Mouse (Mus musculus): ENCODE results near the gene Timp4. TPM values are rescaled to one million over a fixed set of nuclear protein-coding genes. Genes with fewer than 3 reads are reported as not detected.

Gene Timp4
- polyA plus RNA-seq, 1 experiment = 30.4 TPM

GRCm38 (mm10) chr6:115239335-115239734, 12.7 kb downstream of the Timp4 start:
- Histone ChIP-seq H3K4me1 (ENCODE audit: control insufficient read depth, insufficient read depth, low read length) (peaks cover 6% of the 10 kb centered on the region), H3K4me3 (ENCODE audit: insufficient read depth, low read length) (no peak overlapping the region), H3K27ac (ENCODE audit: insufficient read depth, low read length) (no peak overlapping the region)
- TF ChIP-seq CTCF (IDR thresholded peaks at IDR 0.05; ENCODE audit: extremely low read depth, insufficient read depth, low read length) = no peak
- no peak for TF ChIP-seq POLR2A (IDR thresholded peaks at IDR 0.05; ENCODE audit: extremely low read depth, insufficient read depth, low read length)

- H3K27ac ChIP-seq (ENCODE audit: insufficient read depth, low read length) = no peak overlapping the region
- H3K4me1 ChIP-seq (ENCODE audit: control insufficient read depth, insufficient read depth, low read length) = peaks cover 6% of the 10 kb centered on the region
- TF ChIP-seq POLR2A (IDR thresholded peaks at IDR 0.05; ENCODE audit: extremely low read depth, insufficient read depth, low read length) = no peak
- no peak for TF ChIP-seq CTCF (IDR thresholded peaks at IDR 0.05; ENCODE audit: extremely low read depth, insufficient read depth, low read length)
- no peak overlapping the region for H3K4me3 ChIP-seq (ENCODE audit: insufficient read depth, low read length)
Observed at GRCm38 (mm10) chr6:115238031-115239027, 13.7 kb downstream of the Timp4 start.

GRCm38 (mm10) chr6:115232562-115232961, 19.4 kb downstream of the Timp4 start:
- Histone ChIP-seq H3K27ac (ENCODE audit: insufficient read depth, low read length) (no peak overlapping the region), H3K4me3 (ENCODE audit: insufficient read depth, low read length) (no peak overlapping the region), H3K4me1 (ENCODE audit: control insufficient read depth, insufficient read depth, low read length) (peaks cover 4% of the 10 kb centered on the region; the same call in 1 of the 2 replicates)
- TF ChIP-seq CTCF (IDR thresholded peaks at IDR 0.05; ENCODE audit: extremely low read depth, insufficient read depth, low read length) (no peak), POLR2A (IDR thresholded peaks at IDR 0.05; ENCODE audit: extremely low read depth, insufficient read depth, low read length) (no peak)

GRCm38 (mm10) chr6:115231836-115232235, 20.2 kb downstream of the Timp4 start:
- TF ChIP-seq POLR2A (IDR thresholded peaks at IDR 0.05; ENCODE audit: extremely low read depth, insufficient read depth, low read length) = no peak
- no peak for TF ChIP-seq CTCF (IDR thresholded peaks at IDR 0.05; ENCODE audit: extremely low read depth, insufficient read depth, low read length)
- Histone ChIP-seq H3K4me1 (ENCODE audit: control insufficient read depth, insufficient read depth, low read length) (peaks cover 4% of the 10 kb centered on the region; the same call in 1 of the 2 replicates), H3K27ac (ENCODE audit: insufficient read depth, low read length) (no peak overlapping the region), H3K4me3 (ENCODE audit: insufficient read depth, low read length) (no peak overlapping the region)

- TF ChIP-seq POLR2A (IDR thresholded peaks at IDR 0.05; ENCODE audit: extremely low read depth, insufficient read depth, low read length) (no peak), CTCF (IDR thresholded peaks at IDR 0.05; ENCODE audit: extremely low read depth, insufficient read depth, low read length) (no peak)
- Histone ChIP-seq H3K27ac (ENCODE audit: insufficient read depth, low read length) (no peak overlapping the region), H3K4me3 (ENCODE audit: insufficient read depth, low read length) (no peak overlapping the region), H3K4me1 (ENCODE audit: control insufficient read depth, insufficient read depth, low read length) (peaks cover 5% of the 10 kb centered on the region; the same call in 1 of the 2 replicates)
Observed at GRCm38 (mm10) chr6:115230557-115230956, 21.4 kb downstream of the Timp4 start.

GRCm38 (mm10) chr6:115227529-115227928, 24.5 kb downstream of the Timp4 start:
- H3K4me3 ChIP-seq (ENCODE audit: insufficient read depth, low read length) = no peak overlapping the region
- no peak overlapping the region for H3K27ac ChIP-seq (ENCODE audit: insufficient read depth, low read length)
- TF ChIP-seq CTCF (IDR thresholded peaks at IDR 0.05; ENCODE audit: extremely low read depth, insufficient read depth, low read length) (peak; percentile 90), POLR2A (IDR thresholded peaks at IDR 0.05; ENCODE audit: extremely low read depth, insufficient read depth, low read length) (no peak)
- peaks cover 5% of the 10 kb centered on the region; the same call in 1 of the 2 replicates for H3K4me1 ChIP-seq (ENCODE audit: control insufficient read depth, insufficient read depth, low read length)

GRCm38 (mm10) chr6:115227043-115227442, 25.0 kb downstream of the Timp4 start, which contains the start of gene Gm17482:
Gene Gm17482, plus strand, starts transcription at chr6:115227343.
- Histone ChIP-seq H3K4me3 (ENCODE audit: insufficient read depth, low read length) (no peak within 1 kb of the TSS), H3K27ac (ENCODE audit: insufficient read depth, low read length) (no peak within 1 kb of the TSS), H3K4me1 (ENCODE audit: control insufficient read depth, insufficient read depth, low read length) (peaks cover 2% of the 10 kb centered on the region; the same call in 1 of the 2 replicates)
- no peak for TF ChIP-seq CTCF (IDR thresholded peaks at IDR 0.05; ENCODE audit: extremely low read depth, insufficient read depth, low read length)
- no peak for TF ChIP-seq POLR2A (IDR thresholded peaks at IDR 0.05; ENCODE audit: extremely low read depth, insufficient read depth, low read length)

- Histone ChIP-seq H3K4me1 (ENCODE audit: control insufficient read depth, insufficient read depth, low read length) (peaks cover 2% of the 10 kb centered on the region; the same call in 1 of the 2 replicates), H3K4me3 (ENCODE audit: insufficient read depth, low read length) (no peak overlapping the region), H3K27ac (ENCODE audit: insufficient read depth, low read length) (no peak overlapping the region)
- TF ChIP-seq CTCF (IDR thresholded peaks at IDR 0.05; ENCODE audit: extremely low read depth, insufficient read depth, low read length) (no peak), POLR2A (IDR thresholded peaks at IDR 0.05; ENCODE audit: extremely low read depth, insufficient read depth, low read length) (no peak)
Observed at GRCm38 (mm10) chr6:115225519-115225918, 26.5 kb downstream of the Timp4 start.

GRCm38 (mm10) chr6:115221215-115221641, 30.8 kb downstream of the Timp4 start:
- no peak for TF ChIP-seq CTCF (IDR thresholded peaks at IDR 0.05; ENCODE audit: extremely low read depth, insufficient read depth, low read length)
- no peak for TF ChIP-seq POLR2A (IDR thresholded peaks at IDR 0.05; ENCODE audit: extremely low read depth, insufficient read depth, low read length)
- Histone ChIP-seq H3K4me1 (ENCODE audit: control insufficient read depth, insufficient read depth, low read length) (peaks cover 2% of the 10 kb centered on the region; the same call in 1 of the 2 replicates), H3K4me3 (ENCODE audit: insufficient read depth, low read length) (no peak overlapping the region), H3K27ac (ENCODE audit: insufficient read depth, low read length) (no peak overlapping the region)
